Mouse (Mus musculus): ENCODE data around the gene Fastk. TPM values are rescaled to one million over a fixed set of nuclear protein-coding genes. Genes with fewer than 3 reads are reported as not detected.

Fastk gene
- polyA plus RNA-seq, 1 experiment from 2014 or later = 66.8 TPM

DNA sequence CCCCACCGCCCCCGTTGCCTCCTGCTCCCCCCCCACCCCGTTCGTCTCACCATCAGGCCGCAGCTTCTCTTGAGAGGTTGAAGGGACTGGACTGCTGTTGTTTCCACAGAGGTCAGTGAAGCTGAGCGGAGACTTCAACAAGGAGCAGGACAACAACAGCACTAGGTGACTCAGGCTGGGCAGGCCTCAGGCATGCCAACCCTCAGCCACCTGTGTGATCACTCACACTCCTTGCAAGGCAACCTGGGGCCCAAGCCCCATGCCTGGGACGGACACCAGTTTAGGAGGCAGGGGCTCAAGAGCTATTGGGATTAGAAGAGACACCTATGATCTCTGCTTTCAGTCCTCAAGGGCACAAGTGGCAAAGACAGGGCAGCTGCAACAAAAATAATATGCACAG lies 53.2 kb downstream of the Fastk start, which contains the start of gene Atg9b:
Gene Atg9b (minus strand): TSS at position 280 of the 400 bp plus-strand sequence.
- 0 out of 2 replicates have a peak, but pooled peaks cover 5% of the 10 kb centered on the region for H3K27me3 ChIP-seq (replicated peaks; ENCODE audit: control insufficient read depth, insufficient read depth, low read length)
- peaks cover 14% of the 10 kb centered on the region for H3K4me1 ChIP-seq (replicated peaks; ENCODE audit: control insufficient read depth, insufficient read depth, low read length)
- ATAC-seq = no peak
- no peak within 1 kb of the TSS for H3K4me3 ChIP-seq (ENCODE audit: low read depth, low read length)
- WGBS = 84% methylated on average over 7 of the region's 7 CpGs
- peak within 1 kb of the TSS; percentile 23 for H3K27ac ChIP-seq (ENCODE audit: low read depth, low read length)
- H3K36me3 ChIP-seq (ENCODE audit: control insufficient read depth, insufficient read depth) = no peaks in the 10 kb centered on the region
- H3K9me3 ChIP-seq (ENCODE audit: control insufficient read depth) = no peaks in the 10 kb centered on the region
- TF ChIP-seq CTCF (IDR thresholded peaks at IDR 0.05; ENCODE audit: low read depth) = no peak
- H3K4me2 ChIP-seq (replicated peaks; ENCODE audit: low read depth) = no peak within 1 kb of the TSS
- no peak within 1 kb of the TSS for H3K9ac ChIP-seq (ENCODE audit: low read depth, low read length)

DNA sequence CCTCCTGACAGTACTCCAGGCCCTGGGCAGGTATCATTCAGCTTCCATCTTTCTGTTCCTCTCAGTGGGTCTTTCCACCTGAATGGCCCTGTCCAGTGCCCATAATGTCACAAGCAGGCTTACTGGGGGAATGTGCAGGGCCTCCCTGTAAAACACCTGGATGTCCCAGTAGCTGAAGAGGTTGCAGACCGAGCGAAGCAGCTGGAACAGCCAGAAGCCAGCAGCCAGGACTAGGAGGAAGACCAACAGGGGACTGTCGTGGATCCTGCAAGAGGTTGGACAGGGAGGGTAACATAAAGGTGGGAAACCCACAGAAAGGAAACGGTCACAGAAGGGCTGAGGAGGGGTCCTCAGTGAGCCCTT lies 55.4 kb downstream of the Fastk start:
- H3K4me3 ChIP-seq (ENCODE audit: low read depth, low read length) = no peak overlapping the region
- H3K4me1 ChIP-seq (replicated peaks; ENCODE audit: control insufficient read depth, insufficient read depth, low read length) = peaks cover 14% of the 10 kb centered on the region
- 83% methylated on average over 4 of the region's 4 CpGs for WGBS
- TF ChIP-seq CTCF (IDR thresholded peaks at IDR 0.05; ENCODE audit: low read depth) = no peak
- H3K9me3 ChIP-seq (ENCODE audit: control insufficient read depth) = no peaks in the 10 kb centered on the region
- H3K4me2 ChIP-seq (replicated peaks; ENCODE audit: low read depth) = no peak overlapping the region
- ATAC-seq = no peak
- H3K9ac ChIP-seq (ENCODE audit: low read depth, low read length) = no peak overlapping the region
- H3K36me3 ChIP-seq (ENCODE audit: control insufficient read depth, insufficient read depth) = no peaks in the 10 kb centered on the region
- H3K27me3 ChIP-seq (replicated peaks; ENCODE audit: control insufficient read depth, insufficient read depth, low read length) = 0 out of 2 replicates have a peak, but pooled peaks cover 5% of the 10 kb centered on the region
- H3K27ac ChIP-seq (ENCODE audit: low read depth, low read length) = no peak overlapping the region

GRCm38 (mm10) chr5:24389011-24389657 lies 56.0 kb downstream of the Fastk start:
- peaks cover 14% of the 10 kb centered on the region for H3K4me1 ChIP-seq (replicated peaks; ENCODE audit: control insufficient read depth, insufficient read depth, low read length)
- no peak overlapping the region for H3K4me2 ChIP-seq (replicated peaks; ENCODE audit: low read depth)
- no peaks in the 10 kb centered on the region for H3K9me3 ChIP-seq (ENCODE audit: control insufficient read depth)
- no peak for TF ChIP-seq CTCF (IDR thresholded peaks at IDR 0.05; ENCODE audit: low read depth)
- 0 out of 2 replicates have a peak, but pooled peaks have one; percentile 13 for ATAC-seq
- WGBS = 68% methylated on average over 6 of the region's 7 CpGs
- no peaks in the 10 kb centered on the region for H3K36me3 ChIP-seq (ENCODE audit: control insufficient read depth, insufficient read depth)
- H3K27me3 ChIP-seq (replicated peaks; ENCODE audit: control insufficient read depth, insufficient read depth, low read length) = 0 out of 2 replicates have a peak, but pooled peaks cover 5% of the 10 kb centered on the region
- H3K27ac ChIP-seq (ENCODE audit: low read depth, low read length) = no peak overlapping the region
- H3K9ac ChIP-seq (ENCODE audit: low read depth, low read length) = no peak overlapping the region
- H3K4me3 ChIP-seq (ENCODE audit: low read depth, low read length) = no peak overlapping the region

Other genes starting within 250 kb of the Fastk start
- 3.0 and 3.1 TPM in 2 replicates for gene Kcnh2, start 93.7 kb downstream of the Fastk start, polyA plus RNA-seq (2015; fragmentation: Nextera tagmentation; extraction: Ambion mirVana)
- 3.5 and 3.7 TPM in 2 replicates for gene Nos3, start 80.5 kb downstream of the Fastk start, polyA plus RNA-seq (2015; fragmentation: Nextera tagmentation; extraction: Ambion mirVana)
- gene Atg9b, start 53.1 kb downstream of the Fastk start, polyA plus RNA-seq (2015; fragmentation: Nextera tagmentation; extraction: Ambion mirVana) = 0.42 and 0.61 TPM in 2 replicates
- 40.4 and 40.9 TPM in 2 replicates for gene Abcb8, start 51.6 kb downstream of the Fastk start, polyA plus RNA-seq (2015; fragmentation: Nextera tagmentation; extraction: Ambion mirVana)
- 0.08 and 0.17 TPM in 2 replicates for gene Asic3, start 31.9 kb downstream of the Fastk start, polyA plus RNA-seq (2015; fragmentation: Nextera tagmentation; extraction: Ambion mirVana)
- 28.4 and 29.9 TPM in 2 replicates for gene Cdk5, start 21.8 kb downstream of the Fastk start, polyA plus RNA-seq (2015; fragmentation: Nextera tagmentation; extraction: Ambion mirVana)
- gene Slc4a2, start 21.4 kb downstream of the Fastk start, polyA plus RNA-seq (2015; fragmentation: Nextera tagmentation; extraction: Ambion mirVana) = 29.9 and 30.1 TPM in 2 replicates
- 27.5 and 28.8 TPM in 2 replicates for gene Tmub1, start 2.6 kb upstream of the Fastk start, polyA plus RNA-seq (2015; fragmentation: Nextera tagmentation; extraction: Ambion mirVana)
- gene Agap3, start 6.9 kb upstream of the Fastk start, polyA plus RNA-seq (2015; fragmentation: Nextera tagmentation; extraction: Ambion mirVana) = 14.9 and 16.6 TPM in 2 replicates
- not detected in 2 replicates for gene Gbx1, start 81.9 kb upstream of the Fastk start, polyA plus RNA-seq (2015; fragmentation: Nextera tagmentation; extraction: Ambion mirVana)
- 0.09 and 0.18 TPM in 2 replicates for gene Asb10, start 95.7 kb upstream of the Fastk start, polyA plus RNA-seq (2015; fragmentation: Nextera tagmentation; extraction: Ambion mirVana)
- gene 4931409K22Rik, start 111.5 kb upstream of the Fastk start, polyA plus RNA-seq (2015; fragmentation: Nextera tagmentation; extraction: Ambion mirVana) = not detected in 2 replicates
- 40.1 and 40.5 TPM in 2 replicates for gene Abcf2, start 132.2 kb upstream of the Fastk start, polyA plus RNA-seq (2015; fragmentation: Nextera tagmentation; extraction: Ambion mirVana)
- 23.5 and 24.4 TPM in 2 replicates for gene Chpf2, start 141.5 kb upstream of the Fastk start, polyA plus RNA-seq (2015; fragmentation: Nextera tagmentation; extraction: Ambion mirVana)
- 6.6 and 6.8 TPM in 2 replicates for gene Smarcd3, start 179.1 kb upstream of the Fastk start, polyA plus RNA-seq (2015; fragmentation: Nextera tagmentation; extraction: Ambion mirVana)
- 18.0 and 19.4 TPM in 2 replicates for gene Nub1, start 240.2 kb upstream of the Fastk start, polyA plus RNA-seq (2015; fragmentation: Nextera tagmentation; extraction: Ambion mirVana)